Mouse (Mus musculus): ENCODE measurements at regions not wholly inside any gene's neighbourhood (a gene's known extent, or its start where the extent isn't known, plus 50 kb on each side); places are given as distances from the start of the nearest gene placed in this dataset.

- no peaks in the 10 kb centered on the region for H3K36me3 ChIP-seq (replicated peaks in 1 of 2; ENCODE audit: control insufficient read depth in 1 of 2, insufficient read depth in 1 of 2, low read length in 1 of 2)
- H3K4me3 ChIP-seq (replicated peaks in 1 of 3; ENCODE audit: low read depth in 2 of 3, low read length in 2 of 3, poor library complexity in 1 of 3): no peak overlapping the region
- no peak for TF ChIP-seq MAFK (IDR thresholded peaks at IDR 0.05; ENCODE audit: insufficient replicate concordance, low read length)
- TF ChIP-seq ZKSCAN1 (IDR thresholded peaks at IDR 0.05; ENCODE audit: borderline replicate concordance, low read depth, low read length): no peak
- no peak for TF ChIP-seq TBP (conservative IDR thresholded peaks at IDR 0.05; ENCODE audit: low read depth, low read length)
- no peak for TF ChIP-seq MYC (IDR thresholded peaks at IDR 0.05; ENCODE audit: low read depth, low read length)
- TF ChIP-seq USF1 (IDR thresholded peaks at IDR 0.05; ENCODE audit: low read depth, low read length): no peak
- no peak for TF ChIP-seq BHLHE40 (IDR thresholded peaks at IDR 0.05; ENCODE audit: low read depth, low read length)
- TF ChIP-seq CTCF (conservative IDR thresholded peaks at IDR 0.05 in 1 of 2, IDR thresholded peaks at IDR 0.05 in 1 of 2; ENCODE audit: low read depth in 2 of 2, low read length in 2 of 2): no peak
- TF ChIP-seq SIN3A (IDR thresholded peaks at IDR 0.05; ENCODE audit: low read length): no peak
- no peak for TF ChIP-seq RCOR1 (conservative IDR thresholded peaks at IDR 0.05; ENCODE audit: low read depth, low read length)
- TF ChIP-seq SMC3 (IDR thresholded peaks at IDR 0.05; ENCODE audit: low read depth, low read length): no peak
- dilution Hi-C loops (cut with MboI; ENCODE audit: extremely low pct_ligation_motif_present, extremely low pct_unique_long_range_greater_than_20kb, low sequenced_read_pairs) (no loop called here), in situ Hi-C loops (cut with MboI; ENCODE audit: low pct_ligation_motif_present, low pct_unique_long_range_greater_than_20kb, low sequenced_read_pairs) (no loop called here)
- DNase-seq (ENCODE audit: extremely low read depth): no peak
- peaks cover 52% of the 10 kb centered on the region for H3K27me3 ChIP-seq (replicated peaks)
- no peak overlapping the region for H3K9ac ChIP-seq (ENCODE audit: insufficient read depth, low read depth)
- peaks cover 4% of the 10 kb centered on the region for H3K9me3 ChIP-seq (replicated peaks; ENCODE audit: low read length)
- H3K79me2 ChIP-seq (replicated peaks; ENCODE audit: control insufficient read depth, extremely low read depth, insufficient read depth, poor library complexity, severe bottlenecking): no peaks in the 10 kb centered on the region
- no peak overlapping the region for H3K27ac ChIP-seq (ENCODE audit: insufficient read depth, low read depth)
- no peak overlapping the region for H3K4me2 ChIP-seq (ENCODE audit: insufficient read depth, low read depth, poor library complexity, severe bottlenecking)
- H3K4me1 ChIP-seq (ENCODE audit: control insufficient read depth in 1 of 2, insufficient read depth in 2 of 2): peaks cover 11 to 14% of the 10 kb centered on the region in 2 experiments
Measured at GRCm38 (mm10) chr11:71900816-71901215, 136.5 kb downstream of the Aipl1 start.

- no peaks in the 10 kb centered on the region for H3K79me2 ChIP-seq (replicated peaks; ENCODE audit: control insufficient read depth, extremely low read depth, insufficient read depth, poor library complexity, severe bottlenecking)
- H3K4me3 ChIP-seq (replicated peaks in 1 of 3; ENCODE audit: low read depth in 2 of 3, low read length in 2 of 3, poor library complexity in 1 of 3): no peak overlapping the region
- H3K4me2 ChIP-seq (ENCODE audit: insufficient read depth, low read depth, poor library complexity, severe bottlenecking): no peak overlapping the region
- dilution Hi-C loops (cut with MboI; ENCODE audit: extremely low pct_ligation_motif_present, extremely low pct_unique_long_range_greater_than_20kb, low sequenced_read_pairs): no loop called here
- no peak for DNase-seq (ENCODE audit: extremely low read depth)
- in situ Hi-C loops (cut with MboI; ENCODE audit: low pct_ligation_motif_present, low pct_unique_long_range_greater_than_20kb, low sequenced_read_pairs): no loop called here
- TF ChIP-seq ETS1 (conservative IDR thresholded peaks at IDR 0.05; ENCODE audit: low read depth, low read length) (no peak), ZKSCAN1 (IDR thresholded peaks at IDR 0.05; ENCODE audit: borderline replicate concordance, low read depth, low read length) (no peak), USF1 (IDR thresholded peaks at IDR 0.05; ENCODE audit: low read depth, low read length) (no peak), RAD21 (IDR thresholded peaks at IDR 0.05; ENCODE audit: low read depth, low read length) (no peak), HCFC1 (IDR thresholded peaks at IDR 0.05; ENCODE audit: low read depth, low read length) (no peak), E2F4 (IDR thresholded peaks at IDR 0.05; ENCODE audit: insufficient replicate concordance, low read depth, low read length) (no peak), RCOR1 (conservative IDR thresholded peaks at IDR 0.05; ENCODE audit: low read depth, low read length) (no peak), PAX5 (IDR thresholded peaks at IDR 0.05; ENCODE audit: low read length) (no peak), SMC3 (IDR thresholded peaks at IDR 0.05; ENCODE audit: low read depth, low read length) (no peak), TCF12 (IDR thresholded peaks at IDR 0.05; ENCODE audit: low read depth, low read length) (no peak), USF2 (conservative IDR thresholded peaks at IDR 0.05; ENCODE audit: low read depth, low read length) (no peak), JUN (IDR thresholded peaks at IDR 0.05; ENCODE audit: insufficient read depth, low read depth, low read length) (no peak), ZMIZ1 (IDR thresholded peaks at IDR 0.05; ENCODE audit: low read depth, low read length) (no peak)
- no peaks in the 10 kb centered on the region for H3K36me3 ChIP-seq (replicated peaks in 1 of 2; ENCODE audit: control insufficient read depth in 1 of 2, insufficient read depth in 1 of 2, low read length in 1 of 2)
- H3K27ac ChIP-seq (ENCODE audit: insufficient read depth, low read depth): no peak overlapping the region
- H3K9ac ChIP-seq (ENCODE audit: insufficient read depth, low read depth): no peak overlapping the region
- peaks cover 3 to 4% of the 10 kb centered on the region in 2 experiments; a peak in 3 of 4 replicates for H3K4me1 ChIP-seq (ENCODE audit: control insufficient read depth in 1 of 2, insufficient read depth in 2 of 2)
- H3K9me3 ChIP-seq (replicated peaks; ENCODE audit: low read length): peaks cover 12% of the 10 kb centered on the region
- H3K27me3 ChIP-seq (replicated peaks): peaks cover 57% of the 10 kb centered on the region
Measured at GRCm38 (mm10) chr11:71897551-71897950, 139.8 kb downstream of the Aipl1 start.

Measured in CH12.LX (cell line).